Mouse (Mus musculus): Measurements from ENCODE around the gene Spata1. TPM values are rescaled to one million over a fixed set of nuclear protein-coding genes. Genes with fewer than 3 reads are reported as not detected.

Spata1 gene
- polyA plus RNA-seq, 1 experiment from 2014 or later: 5.6 TPM

DNA sequence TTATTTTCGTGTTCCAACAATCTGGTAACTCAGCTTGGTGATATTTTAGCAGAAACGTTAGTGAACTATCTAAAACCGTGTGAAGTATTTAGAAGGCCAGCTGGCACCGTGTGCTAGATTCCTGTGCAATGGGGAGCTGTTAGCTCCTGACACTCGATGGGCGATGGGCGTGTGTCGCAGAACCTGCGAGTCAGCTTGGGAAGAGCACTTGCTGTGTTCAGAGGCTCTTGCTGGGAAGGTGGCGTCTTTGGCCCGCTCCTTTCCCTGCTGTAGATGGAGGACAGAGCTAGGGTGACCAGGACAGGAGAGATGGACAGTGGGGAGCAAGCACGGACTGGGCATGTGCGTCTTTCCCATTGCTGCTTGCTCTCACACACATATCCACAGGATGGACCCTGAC lies 86.5 kb downstream of the Spata1 start:
- Histone ChIP-seq H3K9me3 (no peaks in the 10 kb centered on the region), H3K27ac (no peak overlapping the region), H3K4me3 (no peak overlapping the region), H3K27me3 (ENCODE audit: poor library complexity, severe bottlenecking) (no peaks in the 10 kb centered on the region), H3K4me1 (peaks cover 18% of the 10 kb centered on the region), H3K36me3 (replicated peaks) (peaks cover 57% of the 10 kb centered on the region)
- WGBS: 95% methylated on average over 13 of the region's 13 CpGs
- DNase-seq (ENCODE audit: extremely low spot score, low spot score): no peak

- no peaks in the 10 kb centered on the region for H3K27me3 ChIP-seq (ENCODE audit: poor library complexity, severe bottlenecking)
- no peaks in the 10 kb centered on the region for H3K9me3 ChIP-seq
- H3K4me3 ChIP-seq: no peak overlapping the region
- 95% methylated on average over 7 of the region's 7 CpGs for WGBS
- H3K4me1 ChIP-seq: peaks cover 19% of the 10 kb centered on the region
- no peak overlapping the region for H3K27ac ChIP-seq
- H3K36me3 ChIP-seq (replicated peaks): peaks cover 56% of the 10 kb centered on the region
- no peak for DNase-seq (ENCODE audit: extremely low spot score, low spot score)
Observed at GRCm38 (mm10) chr3:146412480-146412879, 87.1 kb downstream of the Spata1 start.

DNA sequence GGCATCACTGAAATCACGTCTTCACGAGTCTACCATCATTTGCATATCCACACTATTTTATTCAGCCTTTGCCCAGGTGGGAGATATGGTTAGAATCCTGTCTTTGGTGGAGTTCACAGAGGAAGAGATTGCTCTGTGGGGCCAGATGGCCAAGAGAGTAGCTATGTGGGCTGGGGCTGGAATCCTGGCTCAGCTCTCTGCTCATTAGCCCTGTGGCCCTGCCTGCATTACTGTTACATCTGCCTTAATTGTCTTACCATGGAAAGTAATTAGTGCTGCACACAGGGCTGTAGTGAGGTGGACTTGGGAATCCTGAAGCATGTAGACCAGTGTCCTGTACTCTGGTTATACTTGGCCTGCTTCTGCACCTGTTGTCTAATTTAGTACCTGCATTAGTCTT lies 87.5 kb downstream of the Spata1 start:
- H3K36me3 ChIP-seq (replicated peaks): peaks cover 54% of the 10 kb centered on the region
- 96% methylated on average over 2 of the region's 2 CpGs for WGBS
- no peaks in the 10 kb centered on the region for H3K27me3 ChIP-seq (ENCODE audit: poor library complexity, severe bottlenecking)
- no peaks in the 10 kb centered on the region for H3K9me3 ChIP-seq
- H3K4me1 ChIP-seq: peaks cover 23% of the 10 kb centered on the region
- no peak overlapping the region for H3K4me3 ChIP-seq
- no peak overlapping the region for H3K27ac ChIP-seq
- DNase-seq (ENCODE audit: extremely low spot score, low spot score): no peak

GRCm38 (mm10) chr3:146410114-146410513 lies 89.4 kb downstream of the Spata1 start:
- no peak for DNase-seq (ENCODE audit: extremely low spot score, low spot score)
- Histone ChIP-seq H3K4me3 (no peak overlapping the region), H3K27me3 (ENCODE audit: poor library complexity, severe bottlenecking) (no peaks in the 10 kb centered on the region), H3K36me3 (replicated peaks) (peaks cover 35% of the 10 kb centered on the region), H3K4me1 (peaks cover 42% of the 10 kb centered on the region), H3K27ac (no peak overlapping the region; the same call in 1 of the 2 replicates), H3K9me3 (no peaks in the 10 kb centered on the region)
- 87% methylated on average over 7 of the region's 7 CpGs for WGBS

Other genes with a start within 250 kb of the Spata1 start
- 39.0 and 41.5 TPM in 2 replicates for gene Ssx2ip, start 95.1 kb downstream of the Spata1 start, polyA plus RNA-seq (2016; fragmentation: Nextera tagmentation; extraction: Ambion mirVana)
- 4.5 and 6.1 TPM in 2 replicates for gene Ctbs, start 50.0 kb downstream of the Spata1 start, polyA plus RNA-seq (2016; fragmentation: Nextera tagmentation; extraction: Ambion mirVana)
- gene Gng5, start 54 bp upstream of the Spata1 start, polyA plus RNA-seq (2016; fragmentation: Nextera tagmentation; extraction: Ambion mirVana): 1,224 and 1,240 TPM in 2 replicates
- gene Rpf1, start 21.7 kb upstream of the Spata1 start, polyA plus RNA-seq (2016; fragmentation: Nextera tagmentation; extraction: Ambion mirVana): 68.2 and 70.5 TPM in 2 replicates
- not detected in 2 replicates for gene Uox, start 70.7 kb upstream of the Spata1 start, polyA plus RNA-seq (2016; fragmentation: Nextera tagmentation; extraction: Ambion mirVana)
- not detected in 2 replicates for gene Dnase2b, start 115.8 kb upstream of the Spata1 start, polyA plus RNA-seq (2016; fragmentation: Nextera tagmentation; extraction: Ambion mirVana)
- not detected in 2 replicates for gene 4930503B20Rik, start 151.6 kb upstream of the Spata1 start, polyA plus RNA-seq (2016; fragmentation: Nextera tagmentation; extraction: Ambion mirVana)
- 0.62 and 1.2 TPM in 2 replicates for gene Samd13, start 185.8 kb upstream of the Spata1 start, polyA plus RNA-seq (2016; fragmentation: Nextera tagmentation; extraction: Ambion mirVana)

Data from forebrain, embryonic 10.5 days (tissue).